Mouse (Mus musculus) spleen, postnatal 4 days (tissue): ENCODE measurements around the gene Setd1a.
"Not testable (repeated sequence)": the region's sequence is repeated elsewhere in the genome, so short reads cannot be mapped to it uniquely, and the experiment has no call there.

ENCODE experiments used
- DNase-seq, 2 experiments: peaks; one replicate each; pipeline ENCODE4 v3.0.0; 2022; ENCODE audit warnings: low spot score in 2 of 2

Setd1a gene

DNA sequence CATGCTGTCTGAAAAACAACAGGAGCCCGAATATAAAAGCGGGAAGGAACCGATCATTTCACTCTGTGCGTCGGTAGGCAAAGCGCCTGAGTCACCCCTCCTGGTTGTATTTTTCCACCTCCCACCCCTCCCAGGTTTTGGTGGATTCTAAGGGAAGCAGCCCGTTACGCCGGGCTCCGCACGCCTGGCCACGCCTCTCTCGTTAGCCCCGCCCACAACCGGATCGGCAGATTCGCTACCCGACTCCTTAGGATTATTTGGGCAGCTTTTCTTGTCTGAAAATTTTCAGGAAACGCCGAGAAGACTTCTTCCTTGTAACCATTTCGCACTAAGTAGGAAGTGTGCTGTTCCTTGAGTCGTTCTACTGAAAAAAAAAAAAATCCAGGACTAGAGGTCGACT, at the start of gene Setd1a:
Gene Setd1a (plus strand): TSS at position 245 of the 400 bp plus-strand sequence.
- DNase-seq, result peak; percentile 88 to 96

DNA sequence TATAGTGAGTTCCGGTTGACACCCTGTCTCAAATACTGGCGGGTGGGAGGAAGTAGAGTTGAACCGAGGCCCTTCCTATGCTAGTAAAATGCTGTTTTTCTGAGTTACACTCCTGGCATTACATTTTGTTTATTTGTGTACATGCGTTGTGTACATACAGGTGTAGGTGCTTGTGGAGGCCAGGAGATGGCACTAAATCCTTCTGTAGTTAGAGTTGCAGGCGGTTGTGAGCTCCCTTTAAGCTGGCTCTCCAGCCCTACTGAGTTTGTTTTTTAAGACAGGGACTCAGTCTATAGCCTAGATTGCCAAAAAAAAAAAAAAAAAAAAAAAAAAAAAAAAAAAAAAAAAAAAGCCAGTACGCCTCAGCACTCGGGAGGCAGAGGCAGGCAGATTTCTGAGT, 48.6 kb upstream of the Setd1a start:
- DNase-seq, result no peak

DNA sequence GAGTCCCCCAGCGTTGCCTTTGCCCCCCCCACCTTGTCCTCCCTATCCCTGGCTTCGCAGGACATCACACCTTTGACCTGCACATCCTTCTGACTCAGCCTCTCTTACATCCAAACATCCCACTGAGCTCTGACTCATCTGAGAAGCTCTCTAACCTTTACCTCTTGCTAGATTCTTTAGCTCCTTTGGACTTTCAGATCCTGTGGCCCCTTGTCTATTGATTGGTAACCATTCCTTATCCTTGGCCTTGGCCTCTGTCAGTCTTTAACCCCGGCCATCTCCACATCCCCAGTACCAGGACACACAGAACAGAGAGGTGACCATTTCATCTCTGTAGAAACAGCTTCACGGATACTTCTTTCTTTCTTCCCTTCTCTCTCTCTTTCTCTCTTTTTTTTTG, 46.3 kb upstream of the Setd1a start:
- DNase-seq, result no peak

DNA sequence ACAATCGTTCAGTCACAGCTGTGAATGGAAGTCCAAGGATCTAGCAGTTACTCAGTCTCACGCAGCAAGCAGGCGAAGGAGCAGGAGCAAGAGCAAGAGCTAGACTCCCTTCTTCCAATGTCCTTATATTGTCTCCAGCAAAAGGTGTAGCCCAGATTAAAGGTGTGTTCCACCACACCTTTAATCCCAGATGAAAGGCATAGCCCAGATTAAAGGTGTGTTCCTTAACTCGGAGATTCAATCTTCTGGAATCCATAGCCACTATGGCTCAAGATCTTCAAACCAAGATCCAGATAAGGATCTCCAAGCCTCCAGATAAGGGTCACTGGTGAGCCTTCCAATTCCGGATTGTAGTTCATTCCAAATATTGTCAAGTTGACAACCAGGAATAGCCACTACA, 44.4 kb upstream of the Setd1a start, which contains the start of gene Ctf2:
Gene Ctf2 (minus strand): TSS at position 101 of the 400 bp plus-strand sequence.
- not testable (repeated sequence) for DNase-seq

DNA sequence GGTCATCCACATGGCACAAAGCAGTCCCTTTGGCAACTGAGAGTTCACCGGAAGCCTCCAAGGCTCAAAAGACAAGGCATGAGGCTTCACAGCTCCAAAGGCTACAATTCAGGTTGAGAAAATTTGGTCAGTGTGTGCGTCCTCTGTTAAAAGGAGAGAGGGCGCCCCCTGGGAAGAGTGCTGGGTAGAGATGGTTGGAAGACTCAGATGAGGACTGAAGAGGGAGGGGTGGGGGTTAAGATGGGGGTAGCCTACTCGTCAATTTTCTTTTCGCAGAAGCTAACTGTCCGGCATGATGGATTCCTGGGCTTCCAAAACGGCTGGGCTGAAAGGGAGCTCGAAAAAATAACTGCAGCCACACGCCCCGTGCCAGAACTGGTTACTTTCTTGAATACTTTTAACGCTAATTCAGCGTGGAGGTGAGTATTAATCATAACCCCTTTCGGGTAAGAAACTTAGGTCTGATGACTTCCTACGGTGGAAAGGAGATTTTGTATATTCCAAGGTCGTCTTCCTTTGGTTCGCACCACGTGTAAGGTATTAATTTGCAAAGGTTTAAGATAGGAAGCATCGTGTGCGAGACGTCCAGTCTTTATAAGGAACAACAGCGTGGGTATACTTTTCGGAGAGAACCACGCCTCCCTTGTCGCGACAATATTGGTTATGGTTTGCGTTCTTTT, 32.0 kb upstream of the Setd1a start, which contains the start of gene Fbxl19:
Gene Fbxl19 (plus strand): TSS at position 178 of the 680 bp plus-strand sequence.
- DNase-seq, result peak; percentile 65 to 82

DNA sequence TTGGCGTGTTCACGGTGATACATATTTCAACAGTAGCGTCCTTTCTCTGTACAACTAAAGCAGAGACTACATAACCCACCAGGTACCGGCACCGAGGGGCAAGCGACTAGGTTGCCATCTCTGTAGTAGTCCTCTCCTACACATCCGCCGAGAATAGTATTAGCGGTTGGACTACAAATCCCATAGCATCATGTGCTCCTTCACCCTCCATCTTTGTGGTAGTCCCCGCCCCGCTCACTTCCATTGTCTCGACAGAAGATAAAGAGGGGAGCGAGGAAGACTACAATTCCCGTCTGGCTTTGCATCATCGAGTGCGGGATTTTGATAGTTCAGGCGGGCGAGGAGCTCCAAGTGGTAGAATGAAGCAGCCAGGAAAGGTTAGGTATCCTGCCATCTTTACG, 31.2 kb upstream of the Setd1a start:
- peak; percentile 82 to 87 for DNase-seq

DNA sequence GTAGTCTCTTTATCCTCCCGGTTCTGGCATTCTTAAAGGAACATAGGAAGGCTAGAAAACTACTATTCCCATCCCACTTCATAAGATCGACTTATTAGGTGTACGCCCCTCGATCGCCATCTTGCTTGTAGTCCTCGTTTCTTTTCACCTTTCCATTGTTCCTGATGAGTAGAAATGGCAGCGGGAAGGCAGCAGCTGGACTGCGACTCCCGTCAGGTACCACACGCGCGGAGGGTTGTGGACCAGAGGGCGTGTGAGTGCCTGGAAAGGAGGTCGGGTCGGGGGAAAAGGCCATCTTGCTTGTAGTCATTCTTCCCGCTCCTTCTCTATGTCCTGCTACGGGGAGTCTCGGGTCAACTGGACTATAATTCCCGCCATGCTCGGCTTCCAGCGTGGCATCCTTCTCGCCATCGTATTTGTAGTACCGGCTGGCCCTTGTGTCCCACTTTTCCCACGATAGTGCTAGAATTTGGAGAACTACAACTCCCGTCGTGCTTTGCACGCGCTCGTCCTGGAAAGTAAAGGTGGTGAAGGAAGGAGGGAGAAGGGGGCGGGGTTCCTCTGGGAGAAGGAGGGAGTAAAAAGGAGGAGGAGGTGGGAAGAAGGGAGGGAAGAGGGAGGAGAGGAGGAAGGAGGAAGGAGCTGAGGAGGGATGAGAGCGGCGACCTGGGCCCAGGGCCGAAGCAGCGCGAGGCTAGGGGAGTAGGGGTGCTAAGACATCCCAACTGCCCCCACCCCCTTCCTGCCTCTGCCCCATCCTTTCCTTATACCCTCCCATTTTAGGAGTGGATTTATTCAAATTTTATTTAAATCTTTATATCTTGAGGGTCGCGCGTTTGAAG, 30.6 kb upstream of the Setd1a start:
- peak; percentile 72 to 81 for DNase-seq

DNA sequence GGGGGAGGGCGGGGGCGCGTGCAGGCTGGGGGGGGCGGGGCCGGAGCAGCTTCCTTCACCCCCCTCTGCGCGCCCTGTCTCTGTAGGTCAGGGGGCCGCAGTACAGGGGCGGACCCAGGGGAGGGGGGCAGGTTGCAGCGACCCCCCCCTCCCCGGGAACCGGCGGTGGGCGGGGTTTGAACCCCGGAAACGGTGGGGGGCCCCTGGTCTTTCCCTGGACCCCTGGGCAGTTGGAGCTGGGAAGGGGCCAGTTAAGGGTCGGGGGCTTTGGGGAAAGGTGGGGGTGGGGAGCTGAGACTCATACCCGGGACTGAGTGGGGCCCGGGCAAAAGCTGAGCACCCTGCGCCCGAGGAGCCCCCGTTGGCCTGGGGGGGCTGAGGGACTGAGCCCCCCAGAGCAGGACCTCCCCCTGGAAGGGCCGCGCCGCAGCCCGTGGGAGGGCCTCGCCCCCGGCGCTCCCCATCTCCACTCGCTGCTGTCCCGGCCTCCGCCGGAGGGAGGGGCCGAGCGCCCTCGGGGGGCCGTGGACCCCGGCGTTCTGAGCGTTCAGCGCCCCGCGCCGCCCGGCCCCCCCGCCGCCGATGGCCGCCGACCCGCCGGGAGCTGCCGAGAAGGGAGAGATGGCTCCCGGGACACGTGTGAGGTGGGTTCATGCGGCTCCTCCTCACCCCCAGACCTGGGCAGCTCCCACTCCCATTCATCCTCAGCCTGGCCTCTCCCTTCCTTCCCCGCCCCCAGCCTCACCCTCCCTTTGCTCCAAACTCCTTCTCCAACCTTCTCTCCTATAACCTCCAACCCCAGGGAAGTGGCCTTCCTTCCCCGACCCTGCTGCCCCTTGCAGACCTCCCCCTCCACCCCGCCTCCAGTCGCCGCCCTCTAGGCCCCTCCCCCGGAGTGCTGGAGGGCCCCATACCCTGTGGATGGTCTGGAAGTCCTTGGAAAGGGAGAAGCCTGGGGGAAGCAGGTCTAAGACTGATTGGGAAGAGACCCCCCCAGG, 29.7 kb upstream of the Setd1a start:
- DNase-seq, result no peak

DNA sequence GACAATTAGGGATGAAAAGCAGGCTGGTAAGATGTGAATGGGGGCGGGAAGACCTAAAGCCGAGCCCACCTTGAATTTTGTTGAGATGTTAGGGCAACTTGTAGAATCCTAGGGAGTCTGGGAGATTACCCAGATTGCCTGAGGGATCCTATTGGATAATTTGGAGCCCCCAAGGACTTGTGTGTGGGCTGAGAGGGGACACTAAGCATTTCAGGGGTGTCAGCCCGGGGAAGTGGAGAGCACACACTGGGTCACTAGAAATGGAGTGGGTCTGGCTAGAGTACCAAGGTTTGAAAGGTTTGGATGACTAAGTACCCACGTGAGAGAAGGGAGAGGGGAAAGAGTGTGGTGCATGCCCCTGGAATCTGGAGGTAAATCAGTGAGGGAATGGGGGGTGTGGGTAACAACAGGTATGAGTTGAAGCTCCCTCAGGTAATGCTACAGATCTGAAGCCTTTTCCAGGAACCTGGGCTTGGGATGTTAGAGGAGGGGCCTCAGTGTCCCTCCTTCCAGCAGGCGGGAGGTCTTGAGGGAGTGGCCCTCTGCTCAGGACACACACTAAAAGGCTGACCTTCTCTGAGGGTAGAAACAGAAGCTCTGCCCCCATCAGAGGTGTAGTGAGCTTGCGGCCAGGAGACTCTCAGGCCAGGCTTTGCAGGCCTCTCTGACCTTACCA, 28.8 kb upstream of the Setd1a start:
- no peak for DNase-seq

DNA sequence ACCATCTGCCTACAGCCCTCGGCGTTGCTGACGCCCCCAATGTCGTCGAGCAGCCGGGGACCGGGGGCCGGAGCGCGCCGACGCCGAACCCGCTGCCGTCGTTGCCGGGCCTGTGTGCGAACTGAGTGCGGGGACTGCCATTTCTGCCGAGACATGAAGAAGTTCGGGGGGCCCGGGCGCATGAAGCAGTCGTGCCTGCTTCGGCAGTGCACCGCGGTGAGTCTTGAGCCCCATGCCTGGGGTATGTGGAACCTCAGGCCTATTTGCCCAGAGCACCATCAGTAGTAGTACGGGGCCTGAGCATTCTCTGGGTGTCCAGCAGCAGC, 28.3 kb upstream of the Setd1a start:
- no peak for DNase-seq

DNA sequence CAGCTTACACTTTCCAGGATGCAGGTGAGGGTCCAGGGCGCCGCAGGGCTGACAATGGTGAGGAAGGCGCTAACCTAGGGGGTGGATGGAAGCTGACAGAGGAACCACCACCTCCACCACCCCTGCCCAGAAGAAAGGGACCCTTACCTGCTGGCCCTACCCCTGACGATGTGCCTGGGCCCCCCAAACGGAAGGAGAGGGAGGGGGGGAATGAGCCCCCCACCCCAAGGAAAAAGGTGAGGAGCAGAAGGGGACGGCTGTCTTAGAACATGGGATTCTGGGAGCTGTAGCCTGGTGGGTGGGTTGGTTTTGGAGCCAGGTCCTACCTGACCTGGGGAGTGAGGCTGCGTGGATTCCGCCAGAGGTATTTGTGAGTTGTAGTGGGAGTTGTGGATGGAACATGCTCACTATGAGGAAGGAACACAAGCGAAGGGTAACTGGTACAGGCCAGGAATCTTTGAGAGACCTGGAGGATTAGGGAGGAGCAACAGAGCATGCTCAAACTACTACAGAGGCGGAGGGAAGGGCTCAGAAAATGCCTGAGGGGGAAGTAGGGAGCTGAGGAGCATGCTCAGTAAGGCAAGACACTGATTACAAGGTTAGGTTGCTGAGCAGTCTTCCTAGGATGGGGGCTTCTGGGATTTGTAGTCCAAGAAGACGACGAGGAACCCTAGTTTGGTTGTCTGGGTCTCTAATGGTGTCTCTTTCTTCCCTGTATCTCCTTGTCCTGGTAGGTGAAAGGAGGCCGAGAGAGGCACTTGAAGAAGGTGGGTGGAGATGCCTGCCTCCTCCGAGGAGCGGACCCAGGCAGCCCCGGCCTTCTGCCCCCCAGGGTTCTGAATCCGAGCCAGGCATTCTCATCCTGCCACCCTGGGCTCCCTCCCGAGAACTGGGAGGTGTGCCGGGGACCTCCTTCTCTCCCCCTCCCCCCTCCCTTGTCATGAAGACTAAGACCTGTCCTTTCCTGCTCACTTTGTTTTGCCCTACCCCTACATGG, 26.0 kb upstream of the Setd1a start:
- DNase-seq, result no peak

DNA sequence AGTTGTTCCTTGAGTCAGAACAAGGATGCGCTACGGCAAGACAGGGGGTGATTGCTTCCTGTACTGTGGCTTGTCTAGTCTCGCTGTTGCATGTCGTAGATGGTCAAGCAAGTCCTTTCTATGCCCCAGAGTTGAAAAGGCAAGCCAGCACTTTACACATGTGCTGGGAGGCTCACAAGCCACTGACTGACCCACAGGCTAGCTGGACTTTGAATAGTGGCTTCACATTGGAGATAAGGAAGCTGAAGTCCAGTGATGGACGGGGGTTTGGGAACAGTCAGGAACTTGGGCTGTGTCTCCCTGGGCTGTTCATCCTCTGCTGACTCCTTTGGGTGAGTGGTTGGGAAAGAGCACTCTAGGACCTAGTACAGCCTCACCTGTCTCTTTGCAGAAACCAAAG, 24.9 kb upstream of the Setd1a start:
- DNase-seq, result no peak

DNA sequence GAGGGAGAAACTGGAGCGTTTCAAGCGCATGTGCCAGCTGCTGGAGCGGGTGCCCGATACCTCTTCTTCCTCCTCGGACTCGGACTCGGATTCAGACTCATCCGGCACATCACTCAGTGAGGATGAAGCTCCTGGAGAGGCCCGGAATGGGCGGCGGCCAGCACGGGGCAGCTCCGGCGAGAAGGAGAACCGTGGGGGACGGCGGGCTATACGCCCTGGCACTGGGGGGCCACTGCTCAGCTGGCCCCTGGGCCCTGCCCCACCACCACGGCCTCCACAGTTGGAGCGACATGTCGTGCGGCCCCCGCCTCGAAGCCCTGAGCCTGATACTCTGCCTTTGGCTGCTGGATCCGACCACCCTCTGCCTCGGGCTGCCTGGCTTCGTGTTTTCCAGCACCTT, 24.4 kb upstream of the Setd1a start:
- DNase-seq, result no peak

DNA sequence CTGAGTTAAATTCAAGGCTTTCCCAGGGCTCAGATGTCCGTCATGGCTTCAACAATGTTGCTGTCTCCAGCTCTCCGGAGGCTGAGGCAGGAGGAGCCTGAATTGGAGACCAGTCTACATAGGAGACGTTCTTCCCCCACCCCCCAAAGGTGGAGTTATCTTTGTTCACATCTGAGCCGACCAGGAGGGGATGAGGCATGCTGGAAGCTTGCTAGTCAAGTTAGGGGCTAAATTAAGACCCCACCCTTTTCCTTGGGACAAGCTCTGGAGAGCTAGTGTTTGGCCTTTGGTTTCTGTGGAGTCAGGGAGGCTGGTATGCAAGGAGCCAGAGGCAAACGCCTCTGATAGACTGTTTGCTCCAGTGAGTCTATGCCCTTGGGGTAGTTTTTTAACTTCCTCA, 23.3 kb upstream of the Setd1a start:
- DNase-seq, result no peak

DNA sequence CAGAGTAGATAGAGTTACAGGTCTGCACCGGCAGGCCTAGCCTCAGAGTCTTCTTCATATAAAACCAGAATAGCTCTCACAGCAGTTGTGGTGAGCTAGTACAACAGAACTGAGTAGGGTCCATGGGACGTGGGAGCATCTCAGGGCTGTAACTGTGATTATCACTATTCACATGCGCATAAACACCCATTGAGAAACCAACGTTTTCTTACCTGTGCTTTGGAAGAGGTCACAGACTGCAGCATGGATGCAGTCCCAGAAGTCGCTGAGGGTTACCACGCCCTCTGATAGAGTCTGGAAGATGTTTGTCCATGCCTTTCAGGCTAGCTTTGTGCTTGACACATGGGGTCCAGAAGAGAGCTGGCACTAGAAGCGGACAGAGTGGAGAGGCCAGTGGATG, 22.7 kb upstream of the Setd1a start:
- no peak for DNase-seq

DNA sequence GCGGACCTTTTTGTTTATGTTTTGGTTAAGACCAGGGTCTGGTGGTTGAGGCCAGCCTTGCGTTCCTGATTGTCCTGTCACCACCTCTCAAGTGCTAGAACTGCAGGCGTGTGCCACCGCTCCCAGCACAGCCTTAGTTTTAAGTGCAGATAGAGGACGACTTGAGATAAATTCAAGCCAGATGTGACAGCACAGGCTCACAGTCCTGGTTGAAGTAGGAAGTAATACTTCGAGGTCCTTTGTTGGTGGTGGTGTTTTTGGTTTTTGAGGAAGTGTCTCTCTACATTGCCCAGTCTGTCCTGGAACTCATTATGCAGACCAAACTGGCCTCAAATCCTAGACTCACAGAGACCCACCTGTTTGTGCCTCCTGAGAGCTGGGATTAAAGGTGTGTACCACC, 16.8 kb upstream of the Setd1a start:
- DNase-seq, result no peak

DNA sequence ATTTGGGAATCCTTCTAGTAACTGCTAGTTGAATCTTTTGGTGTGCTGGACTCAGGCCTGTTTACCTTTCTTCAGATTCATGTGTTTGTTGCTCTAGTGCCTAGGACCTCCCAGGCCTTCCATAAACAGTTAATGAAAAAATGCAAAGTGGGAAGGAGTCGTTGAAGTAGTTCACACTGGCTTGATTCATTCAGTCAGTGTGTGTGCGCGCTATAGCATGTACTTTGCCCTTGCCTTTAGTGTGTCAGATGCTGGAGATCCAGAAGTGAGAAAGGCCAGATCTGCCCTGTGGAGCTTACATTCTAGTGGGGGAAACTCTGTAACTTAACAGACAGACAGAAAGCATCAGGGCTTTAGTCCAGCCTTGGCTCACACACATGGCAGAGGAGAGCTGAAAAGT, 16.0 kb upstream of the Setd1a start:
- DNase-seq, result no peak

DNA sequence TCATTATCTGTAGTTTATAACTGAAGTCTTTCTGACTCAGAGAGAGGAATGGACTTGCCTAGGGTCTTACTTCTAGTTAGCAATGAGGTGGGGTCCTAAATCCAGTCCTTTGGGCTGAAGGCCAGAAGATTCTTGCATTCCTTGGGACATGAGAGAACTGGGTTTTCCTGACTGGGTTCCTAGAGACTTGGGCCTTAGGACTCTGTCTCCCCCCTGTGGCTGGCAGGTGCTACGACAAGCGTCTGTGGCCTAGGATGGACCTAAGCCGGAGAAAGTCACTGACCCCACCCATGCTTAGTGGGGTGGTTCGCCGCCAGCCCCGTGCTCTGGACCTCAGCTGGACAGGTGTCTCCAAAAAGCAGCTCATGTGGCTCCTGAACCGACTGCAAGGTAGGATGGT, 15.4 kb upstream of the Setd1a start:
- peak; percentile 74 to 90 for DNase-seq

DNA sequence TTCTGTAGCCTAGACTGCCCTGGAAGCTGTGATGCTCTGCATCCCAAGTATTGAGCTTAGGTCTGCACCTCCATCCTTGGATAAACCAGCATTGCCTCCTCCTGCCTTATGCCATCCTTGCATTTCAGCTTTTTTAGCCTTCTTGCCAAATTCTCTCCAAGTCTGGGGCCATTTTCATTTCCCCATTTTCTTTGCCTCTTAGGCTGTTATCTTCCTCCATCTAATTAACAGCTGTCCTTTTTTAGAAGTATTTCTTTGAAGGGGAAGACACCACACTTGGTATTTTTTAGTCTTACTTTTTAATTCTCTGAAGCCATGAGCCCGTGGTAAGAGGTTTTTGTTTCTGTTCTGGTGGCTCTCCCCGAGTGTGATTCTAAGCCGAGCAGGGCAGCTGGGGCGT, 12.8 kb upstream of the Setd1a start:
- DNase-seq, result no peak

DNA sequence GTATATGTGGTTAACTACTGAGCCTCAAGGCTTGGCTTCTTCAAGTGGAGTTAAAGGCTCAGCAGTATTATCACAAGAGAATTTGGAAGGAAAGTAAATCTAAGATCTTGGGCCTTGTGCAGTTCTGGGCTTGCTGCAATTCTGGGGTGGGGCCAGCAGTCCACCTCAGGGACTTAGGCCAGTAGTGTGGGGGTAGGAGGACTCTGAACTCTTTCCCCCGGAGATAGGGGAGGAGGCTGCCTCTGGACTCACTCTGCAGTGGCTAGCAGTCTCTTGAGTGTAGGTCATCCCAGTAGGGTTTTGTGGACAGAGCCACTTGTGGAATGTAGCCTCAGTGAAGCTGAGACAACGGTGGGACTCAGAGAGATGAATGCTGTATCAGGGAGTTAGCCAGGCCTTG, 10.7 kb upstream of the Setd1a start:
- DNase-seq, result no peak
